Mouse (Mus musculus) liver, embryonic 15.5 days (tissue): ENCODE results near the gene Slc7a6os. TPM values are rescaled to one million over a fixed set of nuclear protein-coding genes. Genes with fewer than 3 reads are reported as not detected.

Source experiments
- ATAC-seq: fragments of 200-750 bp; cut with Nextera tagmentation; 2 replicates; pipeline ENCODE4 v1.8.0; 2017; ENCODE audit warnings: moderate number of reproducible peaks, mild to moderate bottlenecking, moderate library complexity; ENCODE audit not compliant: insufficient read depth
- H3K27ac ChIP-seq: fragments of 300-500 bp; sonication (generic); replicated peaks from 2 replicates; pipeline ENCODE4 v1.5.1; 2015; ENCODE audit warnings: mild to moderate bottlenecking, inconsistent platforms
- H3K27me3 ChIP-seq: fragments of 300-500 bp; sonication (generic); 2 replicates; pipeline ENCODE4 v1.6.1; 2015; ENCODE audit warnings: mild to moderate bottlenecking, inconsistent platforms
- H3K36me3 ChIP-seq: fragments of 300-500 bp; sonication (generic); replicated peaks from 2 replicates; pipeline ENCODE4 v1.6.1; 2015; ENCODE audit warnings: moderate library complexity, mild to moderate bottlenecking, inconsistent platforms
- H3K4me1 ChIP-seq: fragments of 300-500 bp; sonication (generic); replicated peaks from 2 replicates; pipeline ENCODE4 v1.6.1; 2015; ENCODE audit warnings: inconsistent platforms
- H3K4me2 ChIP-seq: fragments of 300-500 bp; sonication (generic); 2 replicates; pipeline ENCODE4 v1.6.1; 2015; ENCODE audit warnings: moderate library complexity, mild to moderate bottlenecking, inconsistent platforms
- H3K4me3 ChIP-seq: fragments of 300-500 bp; sonication (generic); replicated peaks from 2 replicates; pipeline ENCODE4 v1.5.1; 2015; ENCODE audit warnings: mild to moderate bottlenecking, inconsistent platforms
- H3K9ac ChIP-seq: fragments of 300-500 bp; sonication (generic); 2 replicates; pipeline ENCODE4 v1.6.1; 2015; ENCODE audit warnings: moderate library complexity, mild to moderate bottlenecking, inconsistent platforms
- H3K9me3 ChIP-seq: fragments of 300-500 bp; sonication (generic); replicated peaks from 2 replicates; pipeline ENCODE4 v1.6.1; 2016; ENCODE audit warnings: inconsistent platforms
- WGBS: fragments of 180-500 bp; shearing (Covaris S2); methylation state at CpG from one replicate; pipeline ENCODE4 v1.1.7; 2015; ENCODE audit warnings: mixed read lengths; ENCODE audit not compliant: insufficient replicate concordance; 5-methylcytosine and 5-hydroxymethylcytosine counted together
- polyA plus RNA-seq: library from polyadenylated mRNA; unstranded; fragments of >200 nt; fragmentation: Nextera tagmentation; extraction: Ambion mirVana; gene quantifications from 2 replicates; pipeline ENCODE4 v1.2.1, GENCODE M21; 2015

The Slc7a6os gene
- 11.0 and 11.4 TPM in 2 replicates for polyA plus RNA-seq

DNA sequence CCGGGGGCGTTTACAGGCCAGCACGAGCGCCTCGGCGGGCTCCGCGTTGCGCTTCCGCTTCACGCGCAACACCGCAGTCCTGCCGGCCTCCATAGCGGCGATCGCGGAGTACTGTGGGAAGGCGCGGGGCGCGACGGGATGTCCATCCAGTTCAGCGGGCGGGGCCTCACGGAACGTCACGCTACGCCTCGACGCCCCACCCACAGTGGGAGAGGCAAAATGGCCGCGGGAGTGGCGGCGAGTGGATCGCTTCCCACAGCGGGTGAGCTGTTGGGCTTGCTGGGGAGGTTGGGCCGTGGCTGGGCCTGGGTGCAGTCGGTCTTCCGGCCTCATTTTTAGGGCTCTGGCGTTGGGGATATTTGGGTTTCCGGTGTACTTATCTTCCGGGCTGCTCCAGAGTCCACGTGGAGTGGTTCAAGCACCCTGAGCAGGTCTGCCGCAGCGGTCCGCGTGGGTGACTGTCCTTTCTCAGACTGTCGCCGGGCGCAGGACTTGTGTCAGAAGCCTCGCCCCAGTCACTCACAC is at the start of gene Slc7a6os, which contains the start of gene Prmt7:
Gene Slc7a6os, minus strand, starts transcription at position 115 of the 525 bp plus-strand sequence.
Gene Prmt7, plus strand, starts transcription at position 116 of the 525 bp plus-strand sequence.
- H3K27ac ChIP-seq, result peak within 1 kb of the TSS; percentile 89
- peak; percentile 98 for ATAC-seq
- H3K9ac ChIP-seq, result peak within 1 kb of the TSS; percentile 89
- H3K4me2 ChIP-seq, result peak within 1 kb of the TSS; percentile 84
- H3K4me3 ChIP-seq, result peak within 1 kb of the TSS; percentile 82
- H3K27me3 ChIP-seq, result no peaks in the 10 kb centered on the region
- WGBS, result under 1% methylated on average over 52 of the region's 52 CpGs
- H3K36me3 ChIP-seq, result peaks cover 33% of the 10 kb centered on the region
- no peaks in the 10 kb centered on the region for H3K9me3 ChIP-seq
- H3K4me1 ChIP-seq, result peaks cover 24% of the 10 kb centered on the region

DNA sequence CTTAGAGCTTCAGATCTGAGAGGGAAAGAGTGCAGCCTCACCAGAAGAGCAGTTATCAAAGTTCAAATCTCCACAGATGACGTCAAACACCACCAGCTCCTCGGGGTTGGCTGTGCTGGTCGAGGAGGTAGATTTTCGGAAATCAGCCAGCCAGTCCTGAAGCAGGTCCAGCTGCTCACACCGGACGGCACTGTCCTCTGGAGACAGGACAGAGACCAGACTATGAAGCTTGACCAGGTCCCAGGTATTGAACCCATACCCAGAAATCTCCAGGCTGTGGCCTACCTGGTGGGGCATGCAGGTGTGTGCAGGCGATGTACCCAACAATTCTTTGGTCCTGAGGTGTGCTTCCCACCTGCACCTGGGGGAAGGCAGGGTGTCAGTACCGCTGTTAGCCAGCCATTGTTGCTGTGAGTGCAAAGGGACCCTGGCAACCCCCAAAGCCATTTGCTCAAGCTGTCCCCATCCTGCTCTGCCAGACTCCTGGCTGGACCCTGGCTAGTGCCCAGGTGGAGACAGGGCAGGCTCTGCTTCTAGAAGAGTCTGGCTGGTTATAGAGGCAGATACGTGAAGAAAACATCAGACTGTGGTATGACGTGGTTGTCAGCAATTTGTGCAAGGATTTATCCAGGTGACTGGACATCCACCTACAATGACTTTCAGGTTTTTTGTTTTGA is 49.0 kb upstream of the Slc7a6os start:
- 73% methylated on average over 10 of the region's 10 CpGs for WGBS
- Histone ChIP-seq H3K4me2 (no peak overlapping the region), H3K4me1 (no peaks in the 10 kb centered on the region), H3K27ac (no peak overlapping the region), H3K4me3 (no peak overlapping the region), H3K36me3 (peaks cover 3% of the 10 kb centered on the region; the same call in 1 of the 2 replicates), H3K27me3 (no peaks in the 10 kb centered on the region), H3K9me3 (no peaks in the 10 kb centered on the region), H3K9ac (no peak overlapping the region)
- ATAC-seq, result no peak

DNA sequence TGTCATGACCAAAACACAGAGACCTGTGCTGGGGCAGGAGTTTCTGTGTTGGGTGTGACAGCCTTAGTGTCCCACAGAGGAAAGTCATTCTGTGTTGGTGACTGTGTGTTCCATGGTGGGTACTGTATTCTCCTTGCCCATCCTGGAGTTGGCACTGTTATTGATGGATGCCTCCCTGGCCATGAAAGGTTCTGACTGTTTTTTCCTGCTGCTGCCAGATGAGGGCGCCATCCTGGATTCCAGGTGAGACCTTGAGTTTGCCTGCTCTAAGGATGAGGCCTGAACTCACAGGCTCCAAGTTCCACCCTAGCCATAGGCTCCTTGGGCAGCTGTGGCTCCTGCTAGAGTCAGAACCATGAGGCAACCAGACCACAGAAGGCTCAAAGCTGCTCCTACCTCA is 47.4 kb upstream of the Slc7a6os start:
- Histone ChIP-seq H3K27me3 (no peaks in the 10 kb centered on the region), H3K9me3 (no peaks in the 10 kb centered on the region), H3K4me2 (no peak overlapping the region), H3K36me3 (peaks cover 3% of the 10 kb centered on the region; the same call in 1 of the 2 replicates), H3K27ac (no peak overlapping the region), H3K4me1 (no peaks in the 10 kb centered on the region), H3K4me3 (no peak overlapping the region), H3K9ac (no peak overlapping the region)
- 28% methylated on average over 1 of the region's 1 CpGs for WGBS
- ATAC-seq, result no peak

DNA sequence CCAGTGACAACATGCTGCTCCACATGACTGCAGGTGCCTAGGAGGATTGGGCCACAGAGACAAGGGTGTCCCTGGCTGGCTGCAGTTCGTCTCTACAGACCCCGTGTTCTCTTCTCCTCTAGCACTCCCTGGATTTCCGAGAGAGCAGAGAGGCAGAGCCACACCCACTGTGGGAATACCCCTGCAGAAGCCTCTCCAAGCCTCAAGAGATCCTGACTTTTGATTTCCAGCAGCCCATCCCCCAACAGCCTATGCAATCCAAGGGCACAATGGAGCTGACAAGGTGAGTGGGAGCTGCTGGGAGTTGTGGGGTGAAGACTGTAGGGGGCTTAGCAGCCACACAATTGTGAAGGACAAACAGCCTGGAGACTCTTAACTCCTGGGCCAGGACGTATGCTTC is 39.5 kb upstream of the Slc7a6os start:
- Histone ChIP-seq H3K27me3 (no peaks in the 10 kb centered on the region), H3K4me3 (no peak overlapping the region), H3K9me3 (no peaks in the 10 kb centered on the region), H3K36me3 (peaks cover 59% of the 10 kb centered on the region), H3K27ac (no peak overlapping the region), H3K4me1 (no peaks in the 10 kb centered on the region), H3K9ac (no peak overlapping the region), H3K4me2 (no peak overlapping the region)
- WGBS, result 60% methylated on average over 4 of the region's 4 CpGs
- no peak for ATAC-seq

DNA sequence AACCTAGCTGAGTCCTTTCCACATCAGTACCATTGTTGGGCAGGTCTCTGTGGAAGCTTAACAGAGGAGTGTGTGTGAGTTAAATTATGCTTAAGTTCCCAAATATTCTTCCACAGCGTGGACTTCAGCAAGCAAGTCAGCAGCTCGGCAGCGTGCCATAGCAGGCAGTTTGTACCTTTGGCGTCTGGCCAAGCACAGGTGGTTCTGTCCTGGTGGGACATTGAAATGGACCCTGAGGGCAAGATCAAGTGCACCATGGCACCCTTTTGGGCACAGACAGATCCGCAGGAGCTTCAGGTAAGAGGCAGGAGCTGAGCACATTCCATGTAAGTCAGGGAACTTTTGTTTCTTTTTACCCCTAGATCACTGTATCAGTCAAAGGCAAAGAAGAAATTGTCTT is 26.4 kb upstream of the Slc7a6os start:
- no peak overlapping the region for H3K4me3 ChIP-seq
- H3K27ac ChIP-seq, result no peak overlapping the region
- no peaks in the 10 kb centered on the region for H3K4me1 ChIP-seq
- no peaks in the 10 kb centered on the region for H3K27me3 ChIP-seq
- 81% methylated on average over 5 of the region's 5 CpGs for WGBS
- no peak overlapping the region for H3K9ac ChIP-seq
- H3K9me3 ChIP-seq, result no peaks in the 10 kb centered on the region
- H3K36me3 ChIP-seq, result peaks cover 56% of the 10 kb centered on the region
- H3K4me2 ChIP-seq, result no peak overlapping the region
- ATAC-seq, result no peak

DNA sequence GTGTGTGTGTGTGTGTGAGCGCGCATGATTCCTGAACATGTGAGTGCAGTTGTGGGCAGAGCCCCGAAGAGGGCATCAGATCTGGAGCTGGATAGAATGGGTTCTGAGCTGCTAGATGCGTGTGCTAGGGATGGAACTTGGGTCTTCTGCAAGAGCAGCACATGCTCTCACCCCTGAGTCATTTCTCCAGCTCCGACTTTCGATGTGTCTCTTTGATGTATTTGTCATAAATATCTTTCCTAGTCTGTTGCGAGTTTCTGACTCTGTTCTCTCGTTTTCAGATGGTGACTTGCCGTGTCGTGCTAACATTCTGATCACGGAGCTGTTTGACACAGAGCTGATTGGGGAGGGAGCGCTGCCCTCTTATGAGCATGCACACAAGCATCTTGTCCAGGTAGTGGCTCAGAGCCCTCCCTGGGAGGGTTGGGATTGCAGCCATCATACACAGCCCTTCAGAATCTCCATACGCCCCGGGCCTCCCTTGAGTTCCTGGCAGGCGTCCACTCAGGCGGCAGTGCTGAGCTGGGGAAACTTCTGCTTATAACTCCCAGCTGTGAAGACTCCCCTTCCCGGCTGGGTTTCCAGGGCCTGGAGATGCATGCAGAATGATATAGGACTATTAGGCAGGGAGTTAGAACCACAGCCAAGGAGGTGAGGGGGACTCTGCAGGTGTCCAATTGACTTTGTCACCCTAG is 24.0 kb upstream of the Slc7a6os start:
- Histone ChIP-seq H3K27me3 (no peaks in the 10 kb centered on the region), H3K4me2 (no peak overlapping the region), H3K36me3 (peaks cover 48% of the 10 kb centered on the region), H3K9ac (no peak overlapping the region), H3K9me3 (no peaks in the 10 kb centered on the region), H3K27ac (no peak overlapping the region), H3K4me1 (no peaks in the 10 kb centered on the region), H3K4me3 (no peak overlapping the region)
- ATAC-seq, result no peak
- WGBS, result 85% methylated on average over 17 of the region's 17 CpGs

DNA sequence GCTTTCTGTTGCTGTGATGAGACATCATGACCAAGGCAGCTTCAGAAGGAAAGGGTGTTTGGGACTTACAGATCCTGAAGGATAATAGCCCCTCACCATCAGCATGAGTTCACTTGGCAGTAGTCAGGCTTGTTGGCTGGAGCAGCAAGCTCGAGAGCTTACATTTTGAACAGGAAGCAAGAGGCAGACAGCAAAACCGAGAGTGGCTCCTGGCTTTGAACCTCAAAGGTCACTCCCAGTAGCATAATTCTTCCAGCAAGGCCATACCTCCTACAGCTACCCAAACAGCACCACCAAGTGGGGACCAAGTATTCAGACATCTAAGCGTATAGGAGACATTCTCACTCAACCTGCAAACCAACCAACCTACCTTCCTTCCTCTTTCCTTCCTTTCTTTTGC is 22.0 kb upstream of the Slc7a6os start:
- Histone ChIP-seq H3K4me2 (no peak overlapping the region), H3K9me3 (no peaks in the 10 kb centered on the region), H3K36me3 (peaks cover 53% of the 10 kb centered on the region), H3K9ac (no peak overlapping the region), H3K4me3 (no peak overlapping the region), H3K27me3 (no peaks in the 10 kb centered on the region), H3K27ac (no peak overlapping the region), H3K4me1 (no peaks in the 10 kb centered on the region)
- WGBS, result 68% methylated on average over 3 of the region's 3 CpGs
- no peak for ATAC-seq

DNA sequence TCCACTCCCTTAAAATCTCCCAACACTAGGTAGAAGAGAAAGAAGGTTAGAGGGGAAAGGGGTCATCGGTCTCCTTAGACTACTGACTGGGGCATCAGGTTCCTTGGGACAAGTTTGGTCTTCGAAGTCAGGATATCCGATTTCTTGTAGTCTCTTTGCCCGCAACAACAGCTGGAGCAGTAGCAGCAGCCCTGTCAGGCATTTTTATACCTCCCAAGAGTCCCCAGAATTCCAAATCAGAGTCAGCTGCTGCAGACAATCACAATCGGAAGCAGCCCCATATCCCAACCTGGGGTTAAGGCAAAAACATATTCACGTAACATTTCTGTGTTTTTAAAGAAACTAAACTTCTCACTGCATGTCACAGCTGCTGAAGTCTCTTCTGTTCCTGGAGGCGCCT is 20.8 kb upstream of the Slc7a6os start:
- Histone ChIP-seq H3K27ac (no peak overlapping the region), H3K4me1 (no peaks in the 10 kb centered on the region), H3K4me2 (no peak overlapping the region), H3K9ac (no peak overlapping the region), H3K9me3 (no peaks in the 10 kb centered on the region), H3K36me3 (peaks cover 49% of the 10 kb centered on the region), H3K27me3 (no peaks in the 10 kb centered on the region), H3K4me3 (no peak overlapping the region)
- ATAC-seq, result no peak
- WGBS, result 83% methylated on average over 7 of the region's 7 CpGs

DNA sequence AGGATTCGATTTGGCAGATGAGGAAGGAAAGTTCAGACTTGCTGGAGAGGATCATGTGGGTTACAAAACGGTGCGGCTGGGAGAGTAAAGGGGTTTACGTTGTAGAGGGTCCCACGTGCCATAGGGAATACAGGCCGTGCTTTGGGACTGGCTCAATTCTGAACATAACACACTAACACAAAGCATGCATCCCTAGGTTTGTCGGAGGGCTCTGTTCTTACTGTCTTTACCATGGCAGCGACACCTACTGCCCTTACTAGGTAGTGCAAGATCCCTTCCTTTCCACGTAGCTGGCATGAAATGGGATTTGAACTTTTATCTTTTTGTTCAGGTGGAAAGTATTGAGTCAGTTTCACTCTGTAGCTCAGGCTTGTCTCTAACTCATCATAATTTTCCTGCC is 15.9 kb upstream of the Slc7a6os start:
- 40% methylated on average over 9 of the region's 9 CpGs for WGBS
- no peaks in the 10 kb centered on the region for H3K4me1 ChIP-seq
- no peaks in the 10 kb centered on the region for H3K9me3 ChIP-seq
- no peak for ATAC-seq
- H3K27me3 ChIP-seq, result no peaks in the 10 kb centered on the region
- no peak overlapping the region for H3K27ac ChIP-seq
- H3K4me2 ChIP-seq, result no peak overlapping the region
- H3K9ac ChIP-seq, result no peak overlapping the region
- H3K4me3 ChIP-seq, result no peak overlapping the region
- H3K36me3 ChIP-seq, result peaks cover 47% of the 10 kb centered on the region

DNA sequence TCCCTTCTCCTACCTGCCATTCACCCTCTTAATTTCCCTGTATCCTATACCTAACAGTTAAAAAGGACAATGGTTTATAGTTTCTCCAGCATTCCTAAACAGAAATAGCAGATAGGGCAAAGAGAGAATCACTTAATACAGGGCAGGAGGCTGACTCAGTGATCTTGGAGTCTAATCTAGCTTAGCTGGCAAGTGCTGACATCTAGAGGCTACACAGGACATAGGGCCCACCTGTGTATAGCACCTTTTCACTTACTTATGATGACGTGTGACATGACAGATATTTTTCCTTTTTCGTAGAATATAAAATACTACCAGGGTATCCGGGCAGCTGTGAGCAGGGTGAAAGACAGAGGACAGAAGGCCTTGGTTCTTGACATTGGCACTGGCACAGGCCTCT is 8.9 kb upstream of the Slc7a6os start:
- H3K9me3 ChIP-seq, result no peaks in the 10 kb centered on the region
- H3K9ac ChIP-seq, result no peak overlapping the region
- peaks cover 75% of the 10 kb centered on the region for H3K36me3 ChIP-seq
- no peak overlapping the region for H3K27ac ChIP-seq
- no peak overlapping the region for H3K4me2 ChIP-seq
- WGBS, result 76% methylated on average over 3 of the region's 3 CpGs
- no peak overlapping the region for H3K4me3 ChIP-seq
- no peaks in the 10 kb centered on the region for H3K4me1 ChIP-seq
- H3K27me3 ChIP-seq, result no peaks in the 10 kb centered on the region
- ATAC-seq, result no peak

DNA sequence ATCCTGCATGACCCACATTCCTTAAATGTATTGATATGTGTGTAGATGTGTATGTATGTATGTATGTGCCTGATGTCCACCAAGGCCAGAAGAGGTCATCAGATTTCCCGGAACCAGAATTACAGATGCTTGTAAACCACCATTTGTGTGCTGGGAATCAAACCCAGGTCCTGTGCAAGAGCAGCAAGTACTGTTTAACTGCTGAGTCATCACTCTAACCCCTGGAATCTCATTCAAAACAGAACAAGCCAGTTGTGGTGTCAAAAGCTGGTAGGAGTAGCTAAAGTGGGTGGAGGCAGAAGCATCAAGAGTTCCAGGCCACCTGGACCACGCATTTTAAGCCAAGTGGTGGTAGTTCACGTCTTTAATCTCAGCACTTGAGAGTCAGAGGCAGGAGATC is 3.2 kb upstream of the Slc7a6os start:
- WGBS, result 76% methylated on average over 3 of the region's 3 CpGs
- H3K4me2 ChIP-seq, result no peak overlapping the region

More for the DNA sequence above, 3.2 kb upstream of the Slc7a6os start:
- H3K4me3 ChIP-seq, result no peak overlapping the region
- no peak for ATAC-seq
- H3K36me3 ChIP-seq, result peaks cover 44% of the 10 kb centered on the region
- no peak overlapping the region for H3K9ac ChIP-seq
- H3K27ac ChIP-seq, result no peak overlapping the region
- H3K9me3 ChIP-seq, result no peaks in the 10 kb centered on the region
- peaks cover 24% of the 10 kb centered on the region for H3K4me1 ChIP-seq
- no peaks in the 10 kb centered on the region for H3K27me3 ChIP-seq
